Mouse (Mus musculus) lung, embryonic 15.5 days (tissue): Measurements from ENCODE around the gene Gm27029. TPM values are rescaled to one million over a fixed set of nuclear protein-coding genes. Genes with fewer than 3 reads are reported as not detected.
"Not testable (repeated sequence)": the region's sequence is repeated elsewhere in the genome, so short reads cannot be mapped to it uniquely, and the experiment has no call there.

Source experiments
- ATAC-seq: fragments of 200-750 bp; cut with Nextera tagmentation; 2 replicates; pipeline ENCODE4 v1.8.0; 2017; ENCODE audit warnings: moderate number of reproducible peaks, borderline replicate concordance; ENCODE audit not compliant: low FRiP score, low TSS enrichment; ENCODE audit errors: extremely low read depth
- H3K27ac ChIP-seq: fragments of 300-500 bp; sonication (generic); 2 replicates; pipeline ENCODE4 v1.5.1; 2015; ENCODE audit warnings: moderate library complexity, mild to moderate bottlenecking, inconsistent platforms
- H3K27me3 ChIP-seq: fragments of 300-500 bp; sonication (generic); 2 replicates; pipeline ENCODE4 v1.6.1; 2015; ENCODE audit warnings: inconsistent platforms
- H3K36me3 ChIP-seq: fragments of 300-500 bp; sonication (generic); 2 replicates; pipeline ENCODE4 v1.6.1; 2015; ENCODE audit warnings: inconsistent platforms
- H3K4me1 ChIP-seq: fragments of 300-500 bp; sonication (generic); 2 replicates; pipeline ENCODE4 v1.6.1; 2015; ENCODE audit warnings: inconsistent platforms
- H3K4me2 ChIP-seq: fragments of 300-500 bp; sonication (generic); 2 replicates; pipeline ENCODE4 v1.6.1; 2015; ENCODE audit warnings: inconsistent platforms, mild to moderate bottlenecking, moderate library complexity
- H3K4me3 ChIP-seq: fragments of 300-500 bp; sonication (generic); 2 replicates; pipeline ENCODE4 v1.5.1; 2015; ENCODE audit warnings: mild to moderate bottlenecking, inconsistent platforms
- H3K9ac ChIP-seq: fragments of 300-500 bp; sonication (generic); 2 replicates; pipeline ENCODE4 v1.6.1; 2015; ENCODE audit warnings: inconsistent platforms
- H3K9me3 ChIP-seq: fragments of 300-500 bp; sonication (generic); 2 replicates; pipeline ENCODE4 v1.6.1; 2016; ENCODE audit warnings: inconsistent platforms
- WGBS: fragments of 180-500 bp; shearing (Covaris S2); methylation state at CpG from one replicate; pipeline ENCODE4 v1.1.7; 2015; 5-methylcytosine and 5-hydroxymethylcytosine counted together
- polyA plus RNA-seq: library from polyadenylated mRNA; unstranded; fragments of >200 nt; fragmentation: Nextera tagmentation; extraction: Ambion mirVana; gene quantifications from 2 replicates; pipeline ENCODE4 v1.2.1, GENCODE M21; 2015

Gene Gm27029
- polyA plus RNA-seq, 1 experiment from 2014 or later = 8.1 TPM

- H3K27me3 ChIP-seq, H3K27ac ChIP-seq, ATAC-seq, H3K9me3 ChIP-seq: not testable (repeated sequence)
- H3K36me3 ChIP-seq = peaks cover 22% of the 10 kb centered on the region
- WGBS = 37% methylated on average over 15 of the region's 15 CpGs
- 0 out of 2 replicates have a peak overlapping the region, but pooled peaks have one; percentile 29 for H3K9ac ChIP-seq
- peak overlapping the region; percentile 55 for H3K4me2 ChIP-seq
- H3K4me3 ChIP-seq = peak overlapping the region; percentile 77
- H3K4me1 ChIP-seq = peaks cover 22% of the 10 kb centered on the region
Observed at GRCm38 (mm10) chr11:101441450-101442126, 17.0 kb upstream of the Gm27029 start.

GRCm38 (mm10) chr11:101438006-101438405 is 13.4 kb upstream of the Gm27029 start:
- not testable (repeated sequence) for H3K4me2 ChIP-seq, H3K27ac ChIP-seq, H3K9ac ChIP-seq, H3K27me3 ChIP-seq, H3K4me3 ChIP-seq, H3K4me1 ChIP-seq, ATAC-seq, H3K9me3 ChIP-seq
- peaks cover 22% of the 10 kb centered on the region for H3K36me3 ChIP-seq
- WGBS = 47% methylated on average over 3 of the region's 3 CpGs

GRCm38 (mm10) chr11:101436916-101437315 is 12.3 kb upstream of the Gm27029 start:
- Histone ChIP-seq H3K4me2 (no peak overlapping the region), H3K9me3 (no peaks in the 10 kb centered on the region), H3K4me1 (no peaks in the 10 kb centered on the region), H3K9ac (no peak overlapping the region), H3K27me3 (no peaks in the 10 kb centered on the region), H3K4me3 (no peak overlapping the region), H3K36me3 (peaks cover 30% of the 10 kb centered on the region), H3K27ac (no peak overlapping the region)
- no peak for ATAC-seq
- 81% methylated on average over 4 of the region's 4 CpGs for WGBS

GRCm38 (mm10) chr11:101435831-101436230 is 11.2 kb upstream of the Gm27029 start:
- no peaks in the 10 kb centered on the region for H3K27me3 ChIP-seq
- H3K36me3 ChIP-seq = peaks cover 41% of the 10 kb centered on the region
- no peak overlapping the region for H3K9ac ChIP-seq
- no peak overlapping the region for H3K27ac ChIP-seq
- no peaks in the 10 kb centered on the region for H3K4me1 ChIP-seq
- no peak overlapping the region for H3K4me3 ChIP-seq
- H3K4me2 ChIP-seq = no peak overlapping the region
- 66% methylated on average over 4 of the region's 4 CpGs for WGBS
- no peak for ATAC-seq
- no peaks in the 10 kb centered on the region for H3K9me3 ChIP-seq

- Histone ChIP-seq H3K4me1 (no peaks in the 10 kb centered on the region), H3K9ac (no peak overlapping the region), H3K9me3 (no peaks in the 10 kb centered on the region), H3K27ac (no peak overlapping the region), H3K4me2 (no peak overlapping the region), H3K27me3 (no peaks in the 10 kb centered on the region), H3K4me3 (no peak overlapping the region), H3K36me3 (peaks cover 58% of the 10 kb centered on the region)
- no peak for ATAC-seq
- WGBS = 89% methylated on average over 13 of the region's 13 CpGs
Observed at GRCm38 (mm10) chr11:101433396-101433795, 8.8 kb upstream of the Gm27029 start.

- Histone ChIP-seq H3K4me1 (peaks cover 9% of the 10 kb centered on the region), H3K36me3 (peaks cover 58% of the 10 kb centered on the region), H3K9me3 (no peaks in the 10 kb centered on the region), H3K27ac (no peak overlapping the region), H3K9ac (no peak overlapping the region), H3K4me2 (no peak overlapping the region), H3K27me3 (no peaks in the 10 kb centered on the region), H3K4me3 (no peak overlapping the region)
- no peak for ATAC-seq
- WGBS = 82% methylated on average over 9 of the region's 9 CpGs
Observed at GRCm38 (mm10) chr11:101431327-101431726, 6.7 kb upstream of the Gm27029 start.

- WGBS = 44% methylated on average over 8 of the region's 8 CpGs
- Histone ChIP-seq H3K4me1 (peaks cover 27% of the 10 kb centered on the region), H3K4me2 (peak overlapping the region; percentile 79), H3K36me3 (peaks cover 21% of the 10 kb centered on the region), H3K27ac (no peak overlapping the region), H3K4me3 (peak overlapping the region; percentile 67), H3K27me3 (no peaks in the 10 kb centered on the region), H3K9me3 (no peaks in the 10 kb centered on the region), H3K9ac (peak overlapping the region; percentile 65; the same call in 1 of the 2 replicates)
- no peak for ATAC-seq
Observed at GRCm38 (mm10) chr11:101426165-101426564, 1.6 kb upstream of the Gm27029 start.

- Histone ChIP-seq H3K27me3 (no peaks in the 10 kb centered on the region), H3K4me2 (peak within 1 kb of the TSS; percentile 79), H3K4me3 (peak within 1 kb of the TSS; percentile 67), H3K4me1 (peaks cover 27% of the 10 kb centered on the region), H3K27ac (peak within 1 kb of the TSS; percentile 81), H3K36me3 (peaks cover 11% of the 10 kb centered on the region), H3K9ac (peak within 1 kb of the TSS; percentile 65), H3K9me3 (no peaks in the 10 kb centered on the region)
- ATAC-seq = peak; percentile 95
- under 1% methylated on average over 81 of the region's 81 CpGs for WGBS
Observed at GRCm38 (mm10) chr11:101424925-101425813, 573 bp upstream of the Gm27029 start, which contains the start of the genes Rundc1 and Ptges3l. TSS of gene Rundc1 (plus strand) at chr11:101425085. TSS of gene Ptges3l (minus strand) at chr11:101425333.

- no peaks in the 10 kb centered on the region for H3K27me3 ChIP-seq
- WGBS = 74% methylated on average over 5 of the region's 5 CpGs
- peaks cover 16% of the 10 kb centered on the region for H3K4me1 ChIP-seq
- no peak overlapping the region for H3K4me3 ChIP-seq
- H3K27ac ChIP-seq = no peak overlapping the region
- H3K4me2 ChIP-seq = no peak overlapping the region
- no peaks in the 10 kb centered on the region for H3K36me3 ChIP-seq
- H3K9ac ChIP-seq = no peak overlapping the region
- H3K9me3 ChIP-seq = no peaks in the 10 kb centered on the region
- ATAC-seq = no peak
Observed at GRCm38 (mm10) chr11:101420148-101420547, 4.4 kb downstream of the Gm27029 start.

- H3K4me1 ChIP-seq = peaks cover 16% of the 10 kb centered on the region
- H3K9me3 ChIP-seq = no peaks in the 10 kb centered on the region
- 34% methylated on average over 3 of the region's 3 CpGs for WGBS
- H3K4me2 ChIP-seq = no peak overlapping the region
- H3K27ac ChIP-seq = no peak overlapping the region
- H3K9ac ChIP-seq = no peak overlapping the region
- H3K27me3 ChIP-seq = no peaks in the 10 kb centered on the region
- no peak for ATAC-seq
- no peaks in the 10 kb centered on the region for H3K36me3 ChIP-seq
- H3K4me3 ChIP-seq = no peak overlapping the region
Observed at GRCm38 (mm10) chr11:101419610-101420009, 5.0 kb downstream of the Gm27029 start.

GRCm38 (mm10) chr11:101418991-101419390 is 5.6 kb downstream of the Gm27029 start:
- Histone ChIP-seq H3K4me2 (no peak overlapping the region), H3K27ac (no peak overlapping the region), H3K4me1 (peaks cover 14% of the 10 kb centered on the region), H3K36me3 (no peaks in the 10 kb centered on the region), H3K27me3 (no peaks in the 10 kb centered on the region), H3K9me3 (no peaks in the 10 kb centered on the region), H3K4me3 (no peak overlapping the region), H3K9ac (no peak overlapping the region)
- WGBS = 50% methylated on average over 6 of the region's 6 CpGs
- ATAC-seq = no peak
